ENCODE assay signal across 10 mouse cellular contexts in genomic region chr9:75684292-75684691, GRCm38 (mm10). TPM values are rescaled to one million over a fixed set of nuclear protein-coding genes. Genes with fewer than 3 reads are reported as not detected.
DNase-seq lines count a peak whose midpoint lies in the region; ATAC-seq and TF ChIP-seq lines count a peak whose summit lies in the region.
"Had no signal": no experiment of that assay in that cellular context is flagged by ENCODE, and none has a peak within 500 bp of the region (broad histone marks: within the 10 kb centered on the region; RNA-seq: fewer than 3 reads in every experiment).

No protein-coding gene starts in this region.

- intact Hi-C loops in heart, postnatal 14 days (cut with DNase I): no loop called here
- intact Hi-C loops in left cerebral cortex, postnatal 4 days (cut with DNase I): no loop called here

- no peaks in the 10 kb centered on the region for H3K36me3 ChIP-seq in heart, embryonic 13.5 days
- H3K36me3 ChIP-seq in ES-Bruce4 (ENCODE audit: control insufficient read depth, insufficient read depth, low read length, poor library complexity, severe bottlenecking): no peaks in the 10 kb centered on the region
- peaks cover 15% of the 10 kb centered on the region for H3K36me3 ChIP-seq in forebrain, embryonic 16.5 days (ENCODE audit: control insufficient read depth, insufficient read depth)
- no peaks in the 10 kb centered on the region; the same call in 1 of the 2 replicates for H3K36me3 ChIP-seq in midbrain, embryonic 10.5 days

- H3K27ac ChIP-seq in heart, embryonic 13.5 days (replicated peaks): no peak overlapping the region
- H3K27ac ChIP-seq in ES-Bruce4 (ENCODE audit: insufficient read depth, low read length): no peak overlapping the region
- H3K27ac ChIP-seq in forebrain, embryonic 16.5 days (ENCODE audit: low read length): peak overlapping the region; percentile 92
- peak overlapping the region; percentile 85 for H3K27ac ChIP-seq in midbrain, embryonic 10.5 days (replicated peaks)

- no peak for DNase-seq in heart, postnatal 14 days
- no peak for DNase-seq in midbrain, embryonic 10.5 days (ENCODE audit: low spot score)
- DNase-seq in left cerebral cortex, postnatal 4 days: no peak
- no peak for DNase-seq in cerebellum, postnatal 4 days (ENCODE audit: low spot score in 2 of 2)
- DNase-seq in adrenal gland, postnatal 14 days: no peak

- H3K4me2 ChIP-seq in heart, embryonic 13.5 days: peak overlapping the region; percentile 66
- H3K4me2 ChIP-seq in forebrain, embryonic 16.5 days (ENCODE audit: low read length): peak overlapping the region; percentile 57

- H3K4me1 ChIP-seq in heart, embryonic 13.5 days: 0 out of 2 replicates have a peak, but pooled peaks cover 6% of the 10 kb centered on the region
- no peaks in the 10 kb centered on the region for H3K4me1 ChIP-seq in ES-Bruce4 (ENCODE audit: control insufficient read depth, insufficient read depth, low read length)
- peaks cover 20% of the 10 kb centered on the region for H3K4me1 ChIP-seq in forebrain, embryonic 16.5 days (replicated peaks; ENCODE audit: control insufficient read depth, insufficient read depth, low read length)
- H3K4me1 ChIP-seq in midbrain, embryonic 10.5 days: peaks cover 17% of the 10 kb centered on the region

- 61% methylated on average over 4 of the region's 4 CpGs for WGBS in heart, embryonic 13.5 days
- 45% methylated on average over 4 of the region's 4 CpGs for WGBS in forebrain, embryonic 16.5 days
- WGBS in midbrain, embryonic 10.5 days: 64% methylated on average over 4 of the region's 4 CpGs

- no peak for TF ChIP-seq CTCF in ES-Bruce4 (IDR thresholded peaks at IDR 0.05; ENCODE audit: low read depth, low read length)

- no peak for ATAC-seq in heart, embryonic 13.5 days (ENCODE audit: extremely low read depth, insufficient number of reproducible peaks, low FRiP score, low TSS enrichment)
- peak; percentile 9 for ATAC-seq in forebrain, embryonic 16.5 days

- peak overlapping the region; percentile 42 for H3K4me3 ChIP-seq in heart, embryonic 13.5 days
- H3K4me3 ChIP-seq in ES-Bruce4 (ENCODE audit: low read depth, low read length): peak overlapping the region; percentile 47
- H3K4me3 ChIP-seq in forebrain, embryonic 16.5 days (replicated peaks; ENCODE audit: low read length): peak overlapping the region; percentile 83
- H3K4me3 ChIP-seq in midbrain, embryonic 10.5 days: peak overlapping the region; percentile 64

- peaks cover 23% of the 10 kb centered on the region for H3K27me3 ChIP-seq in heart, embryonic 13.5 days (replicated peaks)
- H3K27me3 ChIP-seq in ES-Bruce4 (ENCODE audit: control insufficient read depth, insufficient read depth, low read length, poor library complexity, severe bottlenecking): no peaks in the 10 kb centered on the region
- no peaks in the 10 kb centered on the region for H3K27me3 ChIP-seq in forebrain, embryonic 16.5 days (replicated peaks; ENCODE audit: control insufficient read depth, insufficient read depth, low read length)
- H3K27me3 ChIP-seq in midbrain, embryonic 10.5 days (ENCODE audit: low read depth, poor library complexity, severe bottlenecking): no peaks in the 10 kb centered on the region

- H3K9me3 ChIP-seq in heart, embryonic 13.5 days: peaks cover 3% of the 10 kb centered on the region; the same call in 1 of the 2 replicates
- H3K9me3 ChIP-seq in ES-Bruce4 (replicated peaks; ENCODE audit: control insufficient read depth, insufficient read depth, low read length, poor library complexity, severe bottlenecking): peaks cover 2% of the 10 kb centered on the region; the same call in 1 of the 2 replicates
- H3K9me3 ChIP-seq in forebrain, embryonic 16.5 days (ENCODE audit: control insufficient read depth, low read length): no peaks in the 10 kb centered on the region
- peaks cover 4% of the 10 kb centered on the region; the same call in 1 of the 2 replicates for H3K9me3 ChIP-seq in midbrain, embryonic 10.5 days (replicated peaks)

- H3K9ac ChIP-seq in heart, embryonic 13.5 days: no peak overlapping the region
- no peak overlapping the region for H3K9ac ChIP-seq in ES-Bruce4 (ENCODE audit: low read depth, poor library complexity, severe bottlenecking)
- H3K9ac ChIP-seq in forebrain, embryonic 16.5 days (replicated peaks; ENCODE audit: low read depth, low read length): peak overlapping the region; percentile 76

- TF ChIP-seq EP300 in ES-Bruce4 (IDR thresholded peaks at IDR 0.05; ENCODE audit: insufficient read depth, low read depth, low read length): no peak

- TF ChIP-seq POLR2A in ES-Bruce4 (IDR thresholded peaks at IDR 0.05; ENCODE audit: insufficient read depth, low read length): no peak

RNA-seq across cellular contexts. Expression of gene Scg3, which starts 0.4 kb away (rescaled TPM):
- polyA plus RNA-seq in heart, embryonic 13.5 days (2015; fragmentation: Nextera tagmentation; extraction: Ambion mirVana): 0.47 and 0.53 TPM in 2 replicates
- under 1 TPM; 0.49 to 0.62 TPM for total RNA-seq in heart, postnatal 14 days (2021)
- not detected in 2 replicates for polyA plus RNA-seq in ES-Bruce4 (2011; ENCODE audit: insufficient read depth, insufficient read length, low read depth, missing spikeins)
- polyA plus RNA-seq in forebrain, embryonic 16.5 days (2015; fragmentation: Nextera tagmentation; extraction: Ambion mirVana): 114 and 125 TPM in 2 replicates
- polyA plus RNA-seq in midbrain, embryonic 10.5 days (2016; fragmentation: Nextera tagmentation; extraction: Ambion mirVana): 25.3 and 45.8 TPM in 2 replicates
- total RNA-seq in left cerebral cortex, postnatal 4 days (2021): 100 to 1,000 TPM; 183 to 193 TPM
- 22.4 and 29.5 TPM in 2 replicates for total RNA-seq in adrenal gland, postnatal 14 days (2021)
- total RNA-seq: neutrophil, adult 5-6 weeks had no signal
- polyA plus RNA-seq: C2C12 had no signal

RNA-seq across cellular contexts. Expression of gene Lysmd2, which starts 58.8 kb away (rescaled TPM):
- polyA plus RNA-seq in heart, embryonic 13.5 days (2015; fragmentation: Nextera tagmentation; extraction: Ambion mirVana): 16.2 and 16.9 TPM in 2 replicates
- total RNA-seq in heart, postnatal 14 days (2021): 1 to 10 TPM; 8.2 to 8.7 TPM
- polyA plus RNA-seq in ES-Bruce4 (2011; ENCODE audit: insufficient read depth, insufficient read length, low read depth, missing spikeins): 7.0 and 8.3 TPM in 2 replicates
- 26.7 and 28.2 TPM in 2 replicates for polyA plus RNA-seq in forebrain, embryonic 16.5 days (2015; fragmentation: Nextera tagmentation; extraction: Ambion mirVana)
- 9.3 and 12.1 TPM in 2 replicates for polyA plus RNA-seq in midbrain, embryonic 10.5 days (2016; fragmentation: Nextera tagmentation; extraction: Ambion mirVana)
- 10 to 100 TPM; 24.4 to 26.5 TPM for total RNA-seq in left cerebral cortex, postnatal 4 days (2021)
- total RNA-seq in adrenal gland, postnatal 14 days (2021): 18.8 and 20.5 TPM in 2 replicates

Comparison
In these comparisons a context has a peak if more than half of its experiments do, and no peak if none do; other contexts are left out.
1. H3K27ac ChIP-seq: peak in forebrain, embryonic 16.5 days (single experiment) and midbrain, embryonic 10.5 days (single experiment); none in heart, embryonic 13.5 days (single experiment) and ES-Bruce4 (single experiment).
2. RNA of gene Scg3, which starts 0.4 kb away (polyA plus RNA-seq): 114 to 125 TPM in forebrain, embryonic 16.5 days and 25.3 to 45.8 TPM in midbrain, embryonic 10.5 days; 0.47 to 0.53 TPM in heart, embryonic 13.5 days and not detected in ES-Bruce4; every median in the first group is over 10 times any median in the second.
3. Peak in every context shown above with its lines, with median percentiles within 50 percentile points of each other: H3K4me3 ChIP-seq.